Mouse (Mus musculus) adrenal gland, adult 2 months (tissue): ENCODE results near the gene Nat8f4. TPM values are rescaled to one million over a fixed set of nuclear protein-coding genes. Genes with fewer than 3 reads are reported as not detected.
"Not testable (repeated sequence)": the region's sequence is repeated elsewhere in the genome, so short reads cannot be mapped to it uniquely, and the experiment has no call there.

ENCODE experiments used
- DNase-seq: peaks from one replicate; pipeline ENCODE4 v3.0.0; 2021
- long read RNA-seq: library from polyadenylated mRNA; stranded (forward); transcript quantifications from one replicate; pipeline ENCODE4 v2.0.0, GENCODE M21; 2021
- polyA plus RNA-seq: library from polyadenylated mRNA; depleted of rRNA; stranded (reverse); fragments of >200 nt; gene quantifications from 2 replicates; pipeline ENCODE4 v1.2.3, GENCODE M21; 2012; rRNA removed
- total RNA-seq, 2 experiments: library from RNA; stranded (reverse); gene quantifications; 2 replicates each; pipeline ENCODE4 v1.2.3; 2021

The Nat8f4 gene
- total RNA-seq = 10 to 100 TPM in 1 of 2 experiments, 1 to 10 TPM in 1; 8.4 to 15.5 TPM
- 6.8 and 8.5 TPM in 2 replicates for polyA plus RNA-seq
- long read RNA-seq, transcript Nat8f4-201 (4 exons, 3,019 nt) = major isoform, 8 of 12 reads
- long read RNA-seq, partial matches to known transcripts = 0 of 12 reads
- long read RNA-seq, other reads (novel, unspliced or antisense) = 4 of 12 reads

DNA sequence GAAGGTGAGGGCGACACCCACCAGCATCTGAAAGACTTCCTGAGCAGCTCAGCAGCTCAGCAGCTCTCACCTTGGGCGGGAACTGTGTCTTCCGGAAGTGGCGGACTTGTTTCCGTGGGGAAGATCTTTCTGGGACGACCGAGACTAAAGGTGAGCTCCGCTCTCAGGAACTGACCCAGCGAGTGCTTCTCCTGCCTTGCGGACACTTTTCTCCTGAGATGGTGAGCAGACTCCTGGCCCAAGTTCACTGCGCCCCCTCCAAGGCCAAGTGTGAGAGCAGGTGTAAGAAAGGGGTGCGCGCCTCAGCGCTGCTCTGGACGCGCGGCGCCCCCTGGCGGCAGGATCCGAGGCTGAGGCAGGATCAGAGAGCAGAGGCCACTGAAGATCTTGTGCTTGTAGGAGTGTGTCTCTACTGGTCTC is at the start of gene Nat8f4:
Gene Nat8f4, minus strand, starts transcription at position 243 of the 420 bp plus-strand sequence.
- DNase-seq = peak; percentile 90

DNA sequence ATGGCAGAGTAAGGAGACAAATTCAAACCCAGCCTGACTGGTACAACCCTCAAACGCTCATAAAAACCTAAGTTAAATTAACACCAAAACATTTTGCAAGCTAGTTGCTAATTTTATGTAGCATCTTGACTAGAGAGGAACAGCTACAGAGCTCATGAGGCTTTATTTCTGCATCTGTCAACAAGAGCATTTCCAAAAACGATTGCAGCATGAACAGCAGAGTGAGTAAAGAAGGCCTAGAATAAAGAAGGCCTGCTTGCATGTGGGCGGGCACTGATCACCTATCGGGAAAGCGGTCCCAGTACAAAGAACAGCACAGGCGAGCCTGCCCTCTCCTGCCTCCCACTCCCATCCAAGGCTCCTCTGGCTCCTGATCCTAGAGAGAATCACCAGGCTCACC is 43.9 kb upstream of the Nat8f4 start:
- no peak for DNase-seq

GRCm38 (mm10) chr6:85942469-85942868 is 37.8 kb upstream of the Nat8f4 start:
- no peak for DNase-seq

DNA sequence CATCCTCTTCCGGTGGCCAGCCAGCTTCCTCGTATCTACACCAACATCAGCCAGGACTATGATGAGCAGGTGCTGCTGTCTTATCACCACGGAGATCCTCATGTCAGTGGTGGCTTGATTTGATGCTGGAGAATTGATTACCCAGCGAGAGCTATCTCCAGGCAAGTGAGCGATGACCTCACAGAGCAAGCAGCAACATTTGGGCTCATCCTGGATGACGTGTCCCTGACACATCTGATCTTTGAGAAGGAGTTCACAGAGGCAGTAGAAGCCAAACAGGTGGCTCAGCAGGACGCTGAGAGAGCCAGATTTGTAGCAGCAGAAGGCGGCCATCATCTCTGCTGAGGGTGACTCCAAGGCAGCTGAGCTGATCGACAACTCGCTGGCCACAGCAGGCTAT is 34.0 kb upstream of the Nat8f4 start:
- no peak for DNase-seq

DNA sequence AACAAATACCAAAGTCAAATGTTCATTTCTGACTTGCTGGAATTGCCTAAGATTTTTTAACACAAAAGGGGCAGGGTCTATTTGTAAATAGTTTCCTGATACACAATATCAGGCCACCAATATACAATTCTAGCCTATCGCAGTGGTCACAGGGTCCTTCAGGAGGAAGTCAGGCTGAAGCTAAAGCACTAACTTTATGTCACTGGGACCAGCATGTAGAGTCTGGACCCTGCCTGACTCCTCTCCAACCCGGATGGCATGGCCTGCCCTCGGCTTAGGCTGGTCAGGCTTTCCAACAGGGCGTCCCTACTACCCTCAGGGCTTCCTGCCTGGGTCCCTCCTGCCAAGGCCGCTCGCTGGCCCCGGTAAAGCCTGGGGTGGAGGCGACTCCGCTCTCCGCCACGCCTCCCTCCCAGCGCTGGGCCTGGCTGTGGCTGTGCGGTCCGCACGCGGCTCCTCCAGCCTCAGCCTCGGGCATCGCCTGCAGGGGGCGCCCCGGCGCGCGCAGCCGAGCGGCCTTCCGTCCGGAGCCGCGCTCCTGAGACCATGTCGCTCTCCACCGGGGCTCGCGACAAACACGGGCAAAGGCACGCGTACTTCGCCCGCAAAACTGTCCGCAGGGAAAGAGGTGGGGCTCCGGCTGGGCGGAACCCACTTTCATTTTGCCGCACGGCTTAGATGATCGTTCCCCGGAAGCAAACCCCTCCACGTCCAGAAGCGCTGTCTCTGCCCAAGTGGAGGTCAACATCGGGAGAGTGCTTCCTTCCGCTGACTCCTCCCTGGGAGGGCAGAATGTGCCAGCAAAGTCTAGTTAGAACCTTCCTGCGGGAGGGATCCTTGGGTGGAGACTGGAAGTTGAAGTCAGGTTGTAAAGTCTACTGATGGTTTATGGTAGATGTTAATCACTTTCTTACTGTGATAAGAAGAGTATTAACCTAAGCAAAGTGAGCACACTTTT is 32.1 kb upstream of the Nat8f4 start:
- DNase-seq = peak; percentile 95

- no peak for DNase-seq
These were observed 31.0 kb upstream of the Nat8f4 start for GRCm38 (mm10) chr6:85935646-85936045.

DNA sequence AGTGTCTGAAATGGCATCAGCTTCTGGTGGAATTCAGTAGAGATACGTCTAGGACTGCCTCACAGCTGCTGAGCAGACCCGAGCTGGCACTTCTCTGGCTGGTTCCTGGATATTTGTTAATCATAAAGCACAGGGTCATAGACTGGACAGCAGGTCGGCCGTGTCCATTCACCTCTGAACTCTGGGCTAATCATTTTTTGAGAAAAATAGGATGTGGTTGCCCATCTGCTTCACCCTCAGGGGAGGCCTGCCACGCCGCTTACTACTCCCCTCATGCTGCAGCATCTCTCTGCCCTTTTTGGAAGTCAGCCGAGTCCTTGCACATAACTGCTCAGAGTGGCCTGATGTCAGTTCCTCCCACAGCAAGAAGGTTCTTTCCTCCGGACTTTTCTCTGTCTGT is 29.4 kb upstream of the Nat8f4 start:
- no peak for DNase-seq

DNA sequence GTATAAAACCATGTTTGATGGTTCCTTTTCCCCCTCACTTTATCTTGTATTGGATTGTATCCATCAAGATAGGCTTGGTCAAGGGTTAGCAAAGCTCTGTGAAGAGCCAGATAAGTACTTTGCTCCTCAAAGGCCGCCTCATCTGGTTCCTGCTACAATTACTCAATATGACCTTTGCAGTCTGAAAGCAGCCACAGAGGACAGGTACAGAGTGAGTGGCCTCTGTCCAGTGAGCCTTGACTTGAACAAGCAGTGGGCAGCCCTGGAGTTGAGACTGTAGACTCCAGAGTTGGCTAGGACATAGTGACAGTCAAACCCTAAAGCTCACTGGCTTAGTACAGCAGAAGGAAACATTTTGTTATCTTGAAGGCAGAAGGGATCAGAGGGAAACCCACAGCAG is 24.6 kb upstream of the Nat8f4 start:
- no peak for DNase-seq

DNA sequence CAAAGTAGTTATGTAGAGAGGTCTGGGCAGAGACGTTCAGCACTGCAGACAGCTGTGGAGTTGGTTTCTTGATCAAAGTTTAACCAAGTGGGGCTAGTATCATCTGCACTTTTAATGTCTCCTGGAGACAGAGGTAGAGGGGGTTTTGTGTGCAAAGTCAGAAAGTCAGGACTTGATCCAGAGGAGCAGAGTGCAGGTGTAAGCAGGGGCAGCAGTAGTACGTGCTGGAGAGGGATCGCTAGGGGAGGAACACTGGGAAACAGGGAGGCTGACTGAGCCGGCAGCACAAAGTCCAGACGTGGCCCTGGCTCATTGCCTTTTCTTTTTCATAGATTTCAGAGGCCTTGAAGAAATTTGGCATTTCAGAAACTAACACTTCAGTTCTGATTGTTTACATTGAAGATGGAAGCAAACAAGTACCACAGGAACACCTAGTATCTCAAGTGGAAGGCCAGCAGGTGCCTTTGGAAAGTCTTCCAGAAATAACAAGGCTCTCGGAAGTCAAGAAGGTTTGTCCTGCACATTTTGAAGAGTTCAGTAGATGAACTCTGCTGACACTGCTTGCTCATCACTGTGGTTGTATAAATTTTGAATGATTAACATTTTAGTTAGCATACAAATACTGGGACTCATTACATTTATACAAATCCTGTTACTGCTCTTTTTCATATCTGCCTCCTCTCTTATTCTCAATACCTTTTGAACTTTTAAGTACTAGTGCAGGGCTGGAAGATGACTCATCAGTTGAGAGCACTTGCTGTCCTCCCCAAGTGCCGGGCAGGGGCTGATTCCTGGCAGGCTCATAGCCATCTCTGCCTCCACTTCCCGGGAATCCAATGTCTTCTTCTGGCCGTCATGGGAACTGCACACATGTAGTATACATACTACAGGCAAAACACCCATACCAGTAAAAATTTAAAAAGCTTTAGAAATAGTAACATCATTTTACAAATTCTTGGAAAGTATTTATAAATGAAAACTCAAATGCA is 23.1 kb upstream of the Nat8f4 start:
- no peak for DNase-seq

GRCm38 (mm10) chr6:85926709-85927108 is 22.0 kb upstream of the Nat8f4 start:
- DNase-seq = peak; percentile 45

GRCm38 (mm10) chr6:85923643-85924042 is 19.0 kb upstream of the Nat8f4 start:
- no peak for DNase-seq

DNA sequence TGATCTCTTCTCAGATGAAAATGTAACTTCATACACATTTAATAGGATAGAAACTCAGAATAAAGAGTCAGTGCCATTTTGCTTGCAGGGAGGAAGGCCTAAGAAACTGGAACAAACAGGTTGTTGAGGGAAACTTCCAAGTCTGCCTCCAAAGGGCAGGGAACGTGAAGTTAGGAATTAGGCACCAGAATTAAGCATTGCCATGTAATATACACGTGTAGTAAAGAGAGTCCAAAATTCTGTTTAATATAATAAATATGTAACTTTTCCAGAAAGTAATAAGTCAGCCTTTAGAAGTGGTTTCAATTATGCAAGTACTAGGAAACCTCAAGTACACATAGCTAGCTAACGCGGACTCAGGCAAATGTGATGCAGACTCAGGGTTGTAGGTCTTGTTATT is 14.7 kb upstream of the Nat8f4 start:
- DNase-seq = no peak

- not testable (repeated sequence) for DNase-seq
These were observed 13.7 kb upstream of the Nat8f4 start for GRCm38 (mm10) chr6:85918341-85918740.

DNA sequence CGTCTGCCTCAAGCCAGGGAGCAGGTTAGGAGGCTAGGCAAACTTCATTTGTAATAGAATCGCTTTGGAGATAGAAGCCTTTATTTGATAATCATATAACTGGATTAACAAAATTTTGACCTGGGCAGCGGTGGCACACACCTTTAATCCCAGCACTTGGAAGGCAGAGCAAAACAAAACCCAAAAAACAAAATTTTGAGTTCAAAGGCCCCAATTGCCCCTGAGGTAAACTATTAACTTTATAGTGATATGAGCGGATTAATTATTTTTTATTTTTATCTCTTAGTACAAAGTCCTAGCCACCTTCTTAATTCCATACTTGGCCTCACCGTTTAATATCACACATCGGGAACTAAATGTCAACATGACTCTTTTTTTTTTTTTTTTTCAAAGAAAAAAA is 11.9 kb upstream of the Nat8f4 start:
- no peak for DNase-seq

DNA sequence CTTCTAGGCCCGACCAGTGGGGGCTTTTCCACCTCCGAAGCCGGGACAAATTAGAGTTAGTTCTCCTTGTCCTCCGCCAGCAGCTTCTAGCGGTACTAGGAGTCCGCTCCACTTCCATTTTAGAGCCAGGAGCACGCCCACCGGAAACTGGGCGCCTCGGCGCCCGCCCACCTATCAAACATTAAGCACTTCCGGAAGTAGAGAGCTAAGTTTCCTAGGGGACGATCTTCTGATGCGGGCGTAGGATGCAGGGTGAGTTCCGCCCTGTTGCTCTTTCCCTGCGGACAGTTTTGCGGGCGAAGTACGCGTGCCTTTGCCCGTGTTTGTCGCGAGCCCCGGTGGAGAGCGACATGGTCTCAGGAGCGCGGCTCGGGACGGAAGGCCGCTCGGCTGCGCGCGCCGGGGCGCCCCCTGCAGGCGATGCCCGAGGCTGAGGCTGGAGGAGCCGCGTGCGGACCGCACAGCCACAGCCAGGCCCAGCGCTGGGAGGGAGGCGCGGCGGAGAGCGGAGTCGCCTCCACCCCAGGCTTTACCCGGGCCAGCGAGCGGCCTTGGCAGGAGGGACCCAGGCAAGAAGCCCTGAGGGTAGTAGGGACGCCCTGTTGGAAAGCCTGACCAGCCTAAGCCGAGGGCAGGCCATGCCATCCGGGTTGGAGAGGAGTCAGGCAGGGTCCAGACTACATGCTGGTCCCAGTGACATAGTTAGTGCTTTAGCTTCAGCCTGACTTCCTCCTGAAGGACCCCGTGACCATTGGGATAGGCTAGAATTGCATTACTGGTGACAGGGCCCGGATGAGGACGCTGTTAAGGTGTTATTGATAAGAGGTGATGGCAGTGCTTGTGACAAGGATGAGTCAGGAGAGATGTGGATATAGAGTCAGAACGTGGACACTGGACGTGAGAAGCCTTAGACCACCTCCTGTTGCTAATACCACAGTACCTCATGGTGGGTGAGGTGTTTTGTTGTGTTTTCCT is 11.1 kb upstream of the Nat8f4 start, which contains the start of gene Nat8f1:
Gene Nat8f1, minus strand, starts transcription at position 149 of the 975 bp plus-strand sequence.
- peak; percentile 94 for DNase-seq

GRCm38 (mm10) chr6:85915141-85915538 is 10.5 kb upstream of the Nat8f4 start:
- no peak for DNase-seq

DNA sequence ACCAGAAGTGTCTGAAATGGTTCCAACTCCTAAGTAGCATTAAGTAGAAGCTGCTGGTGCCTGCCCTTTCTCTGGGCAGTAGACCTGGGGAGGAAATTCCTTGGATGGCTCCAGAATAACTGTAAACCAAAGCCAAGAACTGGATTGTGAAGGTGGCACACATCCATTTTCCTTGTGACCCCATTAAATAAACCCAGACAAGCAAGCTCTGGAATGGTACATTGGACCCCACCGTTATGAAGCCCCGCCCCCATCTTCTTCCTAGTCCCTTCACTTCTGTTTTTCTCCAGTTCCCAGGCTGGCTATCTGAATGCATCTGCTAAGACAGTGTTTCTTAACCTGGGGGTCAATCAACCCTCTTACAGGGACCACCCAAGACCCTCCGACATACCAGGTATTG is 6.9 kb upstream of the Nat8f4 start, which contains the start of gene Tprkb:
Gene Tprkb, plus strand, starts transcription at position 279 of the 400 bp plus-strand sequence.
- DNase-seq = no peak

DNA sequence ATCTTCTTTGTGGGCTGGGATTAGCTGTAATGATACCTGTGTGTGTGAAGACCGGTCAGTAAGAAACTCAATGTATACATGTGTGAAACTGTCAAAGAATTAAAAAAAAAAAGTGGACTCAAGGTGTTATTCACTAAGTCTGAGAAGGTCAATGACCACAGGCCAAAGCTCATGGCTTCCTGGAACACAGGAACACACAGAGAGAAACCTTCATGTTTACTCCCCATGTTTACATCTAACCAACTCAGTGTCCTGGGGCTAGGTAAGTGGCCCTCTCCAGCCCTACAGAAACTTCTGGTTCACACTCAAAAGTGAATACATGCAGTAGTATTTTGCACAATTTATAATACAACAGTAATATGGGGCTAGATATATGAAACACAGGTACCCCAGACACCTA is 5.0 kb upstream of the Nat8f4 start:
- DNase-seq = no peak

DNA sequence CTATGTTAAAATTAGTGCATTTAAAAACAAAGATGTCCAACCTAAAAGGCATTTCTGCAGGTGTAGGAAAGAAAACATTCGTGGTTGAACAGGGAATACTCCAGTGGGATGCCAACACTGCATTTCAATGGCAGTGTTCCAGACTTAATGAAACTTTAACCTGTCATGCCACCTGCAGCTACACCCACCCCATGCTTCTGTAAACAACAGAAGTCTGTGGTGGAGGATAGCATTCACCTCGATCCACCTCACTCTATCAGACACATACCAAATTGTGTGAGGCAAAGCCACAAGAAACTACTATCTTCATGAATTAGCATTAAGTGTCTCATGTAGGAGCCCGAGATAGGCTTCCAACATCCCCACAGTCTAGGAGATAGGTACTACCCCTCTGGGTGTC is 3.7 kb upstream of the Nat8f4 start:
- DNase-seq = no peak

GRCm38 (mm10) chr6:85906911-85907351 is 2.2 kb upstream of the Nat8f4 start:
- DNase-seq = peak; percentile 89

GRCm38 (mm10) chr6:85902303-85902702 is 2.4 kb downstream of the Nat8f4 start:
- no peak for DNase-seq
